Mouse (Mus musculus): ENCODE data around the gene Gatad2b. TPM values are rescaled to one million over a fixed set of nuclear protein-coding genes. Genes with fewer than 3 reads are reported as not detected.
A peak's percentile ranks its signal among the peaks of the same experiment; 100 is the strongest.
"Not testable (repeated sequence)": the region's sequence is repeated elsewhere in the genome, so short reads cannot be mapped to it uniquely, and the experiment has no call there.

Gatad2b gene
- polyA plus RNA-seq, 1 experiment from 2014 or later: 8.5 TPM

GRCm38 (mm10) chr3:90280708-90281107, 12.3 kb upstream of the Gatad2b start:
- H3K9me3 ChIP-seq (replicated peaks): no peaks in the 10 kb centered on the region
- H3K9ac ChIP-seq: no peak overlapping the region
- H3K4me3 ChIP-seq: no peak overlapping the region
- no peak for ATAC-seq (ENCODE audit: insufficient number of reproducible peaks, low FRiP score)
- peaks cover 56% of the 10 kb centered on the region for H3K36me3 ChIP-seq
- no peak overlapping the region for H3K27ac ChIP-seq (ENCODE audit: poor library complexity, severe bottlenecking)
- H3K4me2 ChIP-seq: no peak overlapping the region
- H3K27me3 ChIP-seq (replicated peaks): no peaks in the 10 kb centered on the region
- WGBS: 82% methylated on average over 9 of the region's 9 CpGs
- peaks cover 9% of the 10 kb centered on the region for H3K4me1 ChIP-seq (replicated peaks)

GRCm38 (mm10) chr3:90284150-90284549, 8.8 kb upstream of the Gatad2b start:
- Histone ChIP-seq H3K36me3 (peaks cover 22% of the 10 kb centered on the region), H3K4me1 (replicated peaks) (no peaks in the 10 kb centered on the region), H3K4me3 (no peak overlapping the region), H3K4me2 (no peak overlapping the region), H3K9me3 (replicated peaks) (no peaks in the 10 kb centered on the region), H3K27ac (ENCODE audit: poor library complexity, severe bottlenecking) (no peak overlapping the region), H3K9ac (no peak overlapping the region), H3K27me3 (replicated peaks) (no peaks in the 10 kb centered on the region)
- ATAC-seq (ENCODE audit: insufficient number of reproducible peaks, low FRiP score): no peak
- 91% methylated on average over 2 of the region's 2 CpGs for WGBS

- WGBS: 63% methylated on average over 2 of the region's 3 CpGs
- not testable (repeated sequence) for H3K4me2 ChIP-seq; H3K27me3 ChIP-seq (replicated peaks); H3K27ac ChIP-seq (ENCODE audit: poor library complexity, severe bottlenecking); H3K36me3 ChIP-seq; H3K9ac ChIP-seq; H3K9me3 ChIP-seq (replicated peaks); ATAC-seq (ENCODE audit: insufficient number of reproducible peaks, low FRiP score); H3K4me3 ChIP-seq; H3K4me1 ChIP-seq (replicated peaks)
Measured at GRCm38 (mm10) chr3:90289403-90289802, 3.6 kb upstream of the Gatad2b start.

- Histone ChIP-seq H3K27me3 (replicated peaks) (no peaks in the 10 kb centered on the region), H3K4me2 (no peak overlapping the region), H3K9ac (no peak overlapping the region), H3K9me3 (replicated peaks) (no peaks in the 10 kb centered on the region), H3K36me3 (no peaks in the 10 kb centered on the region), H3K27ac (ENCODE audit: poor library complexity, severe bottlenecking) (no peak overlapping the region), H3K4me1 (replicated peaks) (peaks cover 16% of the 10 kb centered on the region), H3K4me3 (no peak overlapping the region)
- 82% methylated on average over 1 of the region's 1 CpGs for WGBS
- no peak for ATAC-seq (ENCODE audit: insufficient number of reproducible peaks, low FRiP score)
Measured at GRCm38 (mm10) chr3:90290602-90291001, 2.4 kb upstream of the Gatad2b start.

GRCm38 (mm10) chr3:90291982-90292344, 1.0 kb upstream of the Gatad2b start:
- H3K27ac ChIP-seq (ENCODE audit: poor library complexity, severe bottlenecking): peak overlapping the region; percentile 94
- peaks cover 23% of the 10 kb centered on the region for H3K4me1 ChIP-seq (replicated peaks)
- peak overlapping the region; percentile 79 for H3K4me2 ChIP-seq
- no peaks in the 10 kb centered on the region for H3K27me3 ChIP-seq (replicated peaks)
- peak overlapping the region; percentile 71 for H3K4me3 ChIP-seq
- no peaks in the 10 kb centered on the region for H3K36me3 ChIP-seq
- no peak for ATAC-seq (ENCODE audit: insufficient number of reproducible peaks, low FRiP score)
- no peaks in the 10 kb centered on the region for H3K9me3 ChIP-seq (replicated peaks)
- H3K9ac ChIP-seq: peak overlapping the region; percentile 85
- WGBS: 42% methylated on average over 2 of the region's 2 CpGs

- Histone ChIP-seq H3K27ac (ENCODE audit: poor library complexity, severe bottlenecking) (peak overlapping the region; percentile 93), H3K4me1 (replicated peaks) (peaks cover 24% of the 10 kb centered on the region), H3K9ac (peak overlapping the region; percentile 85), H3K4me3 (peak overlapping the region; percentile 71), H3K27me3 (replicated peaks) (no peaks in the 10 kb centered on the region), H3K36me3 (no peaks in the 10 kb centered on the region), H3K4me2 (peak overlapping the region; percentile 82), H3K9me3 (replicated peaks) (no peaks in the 10 kb centered on the region)
- ATAC-seq (ENCODE audit: insufficient number of reproducible peaks, low FRiP score): peak; percentile 52
- WGBS: 1% methylated on average over 40 of the region's 68 CpGs
Measured at GRCm38 (mm10) chr3:90293352-90294063, 530 bp downstream of the Gatad2b start.

GRCm38 (mm10) chr3:90294064-90294440, 1.1 kb downstream of the Gatad2b start:
- no peak for ATAC-seq (ENCODE audit: insufficient number of reproducible peaks, low FRiP score)
- Histone ChIP-seq H3K27ac (ENCODE audit: poor library complexity, severe bottlenecking) (peak overlapping the region; percentile 93), H3K4me2 (peak overlapping the region; percentile 82), H3K4me1 (replicated peaks) (peaks cover 24% of the 10 kb centered on the region), H3K9me3 (replicated peaks) (no peaks in the 10 kb centered on the region), H3K9ac (peak overlapping the region; percentile 85), H3K36me3 (no peaks in the 10 kb centered on the region), H3K4me3 (peak overlapping the region; percentile 71), H3K27me3 (replicated peaks) (no peaks in the 10 kb centered on the region)
- WGBS: 2% methylated on average over 11 of the region's 11 CpGs

- Histone ChIP-seq H3K4me3 (peak overlapping the region; percentile 71), H3K36me3 (no peaks in the 10 kb centered on the region), H3K27me3 (replicated peaks) (no peaks in the 10 kb centered on the region), H3K9me3 (replicated peaks) (no peaks in the 10 kb centered on the region), H3K27ac (ENCODE audit: poor library complexity, severe bottlenecking) (no peak overlapping the region), H3K4me2 (peak overlapping the region; percentile 82), H3K4me1 (replicated peaks) (peaks cover 24% of the 10 kb centered on the region), H3K9ac (peak overlapping the region; percentile 85; the same call in 1 of the 2 replicates)
- no peak for ATAC-seq (ENCODE audit: insufficient number of reproducible peaks, low FRiP score)
- 58% methylated on average over 2 of the region's 2 CpGs for WGBS
Measured at GRCm38 (mm10) chr3:90294651-90295050, 1.7 kb downstream of the Gatad2b start.

GRCm38 (mm10) chr3:90305801-90306200, 12.8 kb downstream of the Gatad2b start:
- Histone ChIP-seq H3K4me1 (replicated peaks) (peaks cover 14% of the 10 kb centered on the region), H3K9ac (no peak overlapping the region), H3K4me2 (no peak overlapping the region), H3K9me3 (replicated peaks) (no peaks in the 10 kb centered on the region), H3K36me3 (no peaks in the 10 kb centered on the region), H3K27ac (ENCODE audit: poor library complexity, severe bottlenecking) (no peak overlapping the region), H3K4me3 (no peak overlapping the region), H3K27me3 (replicated peaks) (no peaks in the 10 kb centered on the region)
- WGBS: 66% methylated on average over 3 of the region's 3 CpGs
- no peak for ATAC-seq (ENCODE audit: insufficient number of reproducible peaks, low FRiP score)

GRCm38 (mm10) chr3:90309589-90309988, 16.6 kb downstream of the Gatad2b start:
- Histone ChIP-seq H3K9me3 (replicated peaks) (no peaks in the 10 kb centered on the region), H3K4me3 (no peak overlapping the region), H3K4me2 (no peak overlapping the region), H3K36me3 (no peaks in the 10 kb centered on the region), H3K27ac (ENCODE audit: poor library complexity, severe bottlenecking) (no peak overlapping the region), H3K27me3 (replicated peaks) (no peaks in the 10 kb centered on the region), H3K9ac (no peak overlapping the region), H3K4me1 (replicated peaks) (peaks cover 14% of the 10 kb centered on the region)
- ATAC-seq (ENCODE audit: insufficient number of reproducible peaks, low FRiP score): no peak

- ATAC-seq (ENCODE audit: insufficient number of reproducible peaks, low FRiP score): no peak
- Histone ChIP-seq H3K36me3 (no peaks in the 10 kb centered on the region), H3K9ac (no peak overlapping the region), H3K4me1 (replicated peaks) (0 out of 2 replicates have a peak, but pooled peaks cover 6% of the 10 kb centered on the region), H3K4me3 (no peak overlapping the region), H3K9me3 (replicated peaks) (no peaks in the 10 kb centered on the region), H3K27ac (ENCODE audit: poor library complexity, severe bottlenecking) (no peak overlapping the region), H3K4me2 (no peak overlapping the region), H3K27me3 (replicated peaks) (no peaks in the 10 kb centered on the region)
Measured at GRCm38 (mm10) chr3:90313367-90313766, 20.4 kb downstream of the Gatad2b start.

- Histone ChIP-seq H3K27me3 (replicated peaks) (no peaks in the 10 kb centered on the region), H3K9ac (no peak overlapping the region), H3K27ac (ENCODE audit: poor library complexity, severe bottlenecking) (no peak overlapping the region), H3K4me2 (no peak overlapping the region), H3K36me3 (no peaks in the 10 kb centered on the region), H3K4me3 (no peak overlapping the region), H3K4me1 (replicated peaks) (0 out of 2 replicates have a peak, but pooled peaks cover 5% of the 10 kb centered on the region), H3K9me3 (replicated peaks) (no peaks in the 10 kb centered on the region)
- no peak for ATAC-seq (ENCODE audit: insufficient number of reproducible peaks, low FRiP score)
Measured at GRCm38 (mm10) chr3:90314241-90314640, 21.3 kb downstream of the Gatad2b start.
